Mouse (Mus musculus) C2C12 (cell line): ENCODE data around the gene Agps. TPM values are rescaled to one million over a fixed set of nuclear protein-coding genes. Genes with fewer than 3 reads are reported as not detected.

Experiments used
- H3K27me3 ChIP-seq: one replicate; pipeline ENCODE4 v1.6.1; 2011; ENCODE audit not compliant: control insufficient read depth, insufficient read depth, insufficient read length
- H3K36me3 ChIP-seq: one replicate; pipeline ENCODE4 v1.6.1; 2011; ENCODE audit not compliant: control insufficient read depth, insufficient read depth
- H3K4me3 ChIP-seq: one replicate; pipeline ENCODE4 v1.5.1; 2011; ENCODE audit warnings: mild to moderate bottlenecking, control low read depth; ENCODE audit not compliant: poor library complexity, insufficient read depth, severe bottlenecking
- H3K79me2 ChIP-seq: one replicate; pipeline ENCODE4 v1.6.1; 2011; ENCODE audit not compliant: control insufficient read depth, insufficient read depth
- H3K79me3 ChIP-seq: one replicate; pipeline ENCODE4 v1.6.1; 2011; ENCODE audit warnings: low read depth, control low read depth
- H3ac ChIP-seq: one replicate; pipeline ENCODE3; 2011; ENCODE audit warnings: low read depth; ENCODE audit not compliant: control insufficient read depth, insufficient read length
- CEBPB ChIP-seq: IDR thresholded peaks from one replicate; pipeline ENCODE4 v1.6.1; 2011; ENCODE audit warnings: low read depth, mild to moderate bottlenecking, control low read depth, moderate library complexity
- CTCF ChIP-seq: IDR thresholded peaks from one replicate; pipeline ENCODE4 v1.5.1; 2011; ENCODE audit not compliant: control insufficient read depth, insufficient read depth, insufficient read length
- FOSL1 ChIP-seq: IDR thresholded peaks from one replicate; pipeline ENCODE4 v1.8.0; 2011; ENCODE audit warnings: mild to moderate bottlenecking, low read length; ENCODE audit not compliant: poor library complexity, insufficient read depth, severe bottlenecking
- MAX ChIP-seq: IDR thresholded peaks from one replicate; pipeline ENCODE4 v1.6.1; 2011; ENCODE audit warnings: mild to moderate bottlenecking, control low read depth
- MYOD1 ChIP-seq: IDR thresholded peaks from one replicate; pipeline ENCODE4 v1.6.1; 2011; ENCODE audit warnings: low read depth; ENCODE audit not compliant: control insufficient read depth, insufficient read length
- MYOG ChIP-seq: IDR thresholded peaks from one replicate; pipeline ENCODE4 v1.6.1; 2011; ENCODE audit not compliant: control insufficient read depth, insufficient read length; ENCODE audit errors: extremely low read depth
- USF1 ChIP-seq: IDR thresholded peaks from one replicate; pipeline ENCODE4 v1.6.1; 2011; ENCODE audit warnings: low read depth, mild to moderate bottlenecking, control low read depth, moderate library complexity
- polyA plus RNA-seq: library from polyadenylated mRNA; unstranded; fragments of >200 nt; fragmentation: generic; extraction: Trizol; gene quantifications from one replicate; pipeline ENCODE4 v1.2.1, GENCODE M21; 2012; ENCODE audit warnings: missing spikeins

Agps gene
- polyA plus RNA-seq, 1 experiment: 15.4 TPM

- no peak for TF ChIP-seq FOSL1
- no peak for TF ChIP-seq USF1
- TF ChIP-seq MAX: no peak
- TF ChIP-seq CEBPB: no peak
- no peak for TF ChIP-seq MYOG
- TF ChIP-seq MYOD1: no peak
- TF ChIP-seq CTCF: no peak
- Histone ChIP-seq H3K27me3 (no peaks in the 10 kb centered on the region), H3K36me3 (peaks cover 70% of the 10 kb centered on the region), H3K79me3 (no peaks in the 10 kb centered on the region), H3K79me2 (peaks cover 5% of the 10 kb centered on the region), H3K4me3 (no peak overlapping the region), H3ac (no peak overlapping the region)
Observed at GRCm38 (mm10) chr2:75901869-75902268, 69.9 kb downstream of the Agps start.

GRCm38 (mm10) chr2:75907142-75907541 lies 75.2 kb downstream of the Agps start:
- no peaks in the 10 kb centered on the region for H3K79me2 ChIP-seq
- peaks cover 1% of the 10 kb centered on the region for H3K79me3 ChIP-seq
- peaks cover 83% of the 10 kb centered on the region for H3K36me3 ChIP-seq
- no peaks in the 10 kb centered on the region for H3K27me3 ChIP-seq
- TF ChIP-seq MYOG (no peak), MYOD1 (no peak), CEBPB (no peak), MAX (no peak), FOSL1 (no peak), CTCF (no peak), USF1 (no peak)
- no peak overlapping the region for H3ac ChIP-seq
- H3K4me3 ChIP-seq: no peak overlapping the region

GRCm38 (mm10) chr2:75915040-75915439 lies 83.1 kb downstream of the Agps start:
- Histone ChIP-seq H3K36me3 (peaks cover 60% of the 10 kb centered on the region), H3K27me3 (no peaks in the 10 kb centered on the region), H3K79me3 (no peaks in the 10 kb centered on the region), H3ac (no peak overlapping the region), H3K79me2 (no peaks in the 10 kb centered on the region), H3K4me3 (no peak overlapping the region)
- TF ChIP-seq CEBPB (no peak), CTCF (no peak), MYOD1 (no peak), FOSL1 (no peak), MYOG (no peak), USF1 (no peak), MAX (no peak)

- Histone ChIP-seq H3K79me3 (no peaks in the 10 kb centered on the region), H3ac (no peak overlapping the region), H3K27me3 (no peaks in the 10 kb centered on the region), H3K36me3 (peaks cover 28% of the 10 kb centered on the region), H3K79me2 (no peaks in the 10 kb centered on the region), H3K4me3 (no peak overlapping the region)
- TF ChIP-seq MYOD1: no peak
- no peak for TF ChIP-seq USF1
- TF ChIP-seq FOSL1: no peak
- no peak for TF ChIP-seq MAX
- no peak for TF ChIP-seq MYOG
- TF ChIP-seq CTCF: no peak
- TF ChIP-seq CEBPB: no peak
Observed at GRCm38 (mm10) chr2:75923807-75924340, 91.9 kb downstream of the Agps start.

- no peak overlapping the region for H3ac ChIP-seq
- H3K36me3 ChIP-seq: peaks cover 24% of the 10 kb centered on the region
- TF ChIP-seq USF1 (no peak), MAX (no peak), MYOD1 (no peak)
- H3K4me3 ChIP-seq: no peak overlapping the region
- H3K79me3 ChIP-seq: no peaks in the 10 kb centered on the region
- no peaks in the 10 kb centered on the region for H3K79me2 ChIP-seq
- no peaks in the 10 kb centered on the region for H3K27me3 ChIP-seq
Observed at GRCm38 (mm10) chr2:75926061-75926460, 94.1 kb downstream of the Agps start.

GRCm38 (mm10) chr2:75928011-75928410 lies 96.0 kb downstream of the Agps start:
- H3ac ChIP-seq: no peak overlapping the region
- TF ChIP-seq CEBPB: no peak
- no peak for TF ChIP-seq CTCF
- no peak for TF ChIP-seq MAX
- no peak for TF ChIP-seq MYOG
- TF ChIP-seq MYOD1: no peak
- no peak for TF ChIP-seq FOSL1
- no peak for TF ChIP-seq USF1

More at GRCm38 (mm10) chr2:75928011-75928410, 96.0 kb downstream of the Agps start:
- Histone ChIP-seq H3K27me3 (no peaks in the 10 kb centered on the region), H3K36me3 (peaks cover 24% of the 10 kb centered on the region), H3K79me2 (no peaks in the 10 kb centered on the region), H3K4me3 (no peak overlapping the region), H3K79me3 (no peaks in the 10 kb centered on the region)
